Mouse (Mus musculus) kidney, adult 2 months (tissue): ENCODE measurements around the gene 1700001O22Rik. TPM values are rescaled to one million over a fixed set of nuclear protein-coding genes. Genes with fewer than 3 reads are reported as not detected.

Experiments
- DNase-seq: peaks from one replicate; pipeline ENCODE4 v3.0.0; 2021
- H3K27ac ChIP-seq: fragments of 200-500 bp; 2 replicates; pipeline ENCODE4 v1.5.1; 2012; ENCODE audit warnings: low read depth, low read length, control low read depth, inconsistent platforms; ENCODE audit not compliant: insufficient read depth
- H3K27me3 ChIP-seq: fragments of 200-500 bp; replicated peaks from 2 replicates; pipeline ENCODE4 v1.6.1; 2012; ENCODE audit warnings: mild to moderate bottlenecking, moderate library complexity, low read length, inconsistent platforms; ENCODE audit not compliant: control insufficient read depth, insufficient read depth
- H3K36me3 ChIP-seq: fragments of 200-500 bp; 2 replicates; pipeline ENCODE4 v1.6.1; 2012; ENCODE audit warnings: mild to moderate bottlenecking, moderate library complexity, low read length, inconsistent platforms; ENCODE audit not compliant: control insufficient read depth, insufficient read depth
- H3K4me1 ChIP-seq: fragments of 200-500 bp; 2 replicates; pipeline ENCODE4 v1.6.1; 2011; ENCODE audit warnings: low read length; ENCODE audit not compliant: control insufficient read depth, insufficient read depth
- H3K4me3 ChIP-seq: fragments of 200-500 bp; 2 replicates; pipeline ENCODE4 v1.5.1; 2011; ENCODE audit warnings: mild to moderate bottlenecking, low read depth, low read length, control low read depth; ENCODE audit not compliant: insufficient read depth
- CTCF ChIP-seq: fragments of 200-500 bp; conservative IDR thresholded peaks from 2 replicates; pipeline ENCODE4 v1.5.1; 2011; ENCODE audit warnings: low read depth, mild to moderate bottlenecking, control low read depth, low read length, moderate library complexity, mixed read lengths; ENCODE audit not compliant: insufficient read depth, insufficient read length
- POLR2A ChIP-seq: fragments of 200-500 bp; IDR thresholded peaks from one replicate; pipeline ENCODE4 v1.6.1; 2011; ENCODE audit warnings: low read depth, low read length, control low read depth
- WGBS: fragments of 180-500 bp; shearing (Covaris S2); methylation state at CpG from one replicate; pipeline ENCODE4 v1.1.7; 2018; 5-methylcytosine and 5-hydroxymethylcytosine counted together
- polyA plus RNA-seq: library from polyadenylated mRNA; depleted of rRNA; stranded (reverse); fragments of >200 nt; gene quantifications from 2 replicates; pipeline ENCODE4 v1.2.3, GENCODE M21; 2012; rRNA removed

Gene 1700001O22Rik
- polyA plus RNA-seq, result 1.7 and 4.1 TPM in 2 replicates

- Histone ChIP-seq H3K27me3 (no peaks in the 10 kb centered on the region), H3K36me3 (no peaks in the 10 kb centered on the region), H3K4me3 (no peak within 1 kb of the TSS), H3K27ac (no peak within 1 kb of the TSS), H3K4me1 (peaks cover 6% of the 10 kb centered on the region)
- no peak for DNase-seq
- TF ChIP-seq CTCF (no peak), POLR2A (no peak)
- 94% methylated on average over 3 of the region's 3 CpGs for WGBS
Measured at GRCm38 (mm10) chr2:30803604-30804003, at the start of gene 1700001O22Rik. TSS of gene 1700001O22Rik (minus strand) at chr2:30803661.

GRCm38 (mm10) chr2:30852771-30853313, 49.4 kb upstream of the 1700001O22Rik start:
- TF ChIP-seq CTCF (no peak), POLR2A (no peak)
- Histone ChIP-seq H3K36me3 (no peaks in the 10 kb centered on the region), H3K4me1 (no peaks in the 10 kb centered on the region), H3K27ac (no peak overlapping the region), H3K4me3 (no peak overlapping the region), H3K27me3 (no peaks in the 10 kb centered on the region)
- WGBS, result 29% methylated on average over 20 of the region's 20 CpGs
- DNase-seq, result no peak

- Histone ChIP-seq H3K36me3 (no peaks in the 10 kb centered on the region), H3K4me3 (no peak overlapping the region), H3K27ac (no peak overlapping the region), H3K4me1 (no peaks in the 10 kb centered on the region), H3K27me3 (no peaks in the 10 kb centered on the region)
- 40% methylated on average over 6 of the region's 6 CpGs for WGBS
- TF ChIP-seq CTCF, result no peak
- no peak for TF ChIP-seq POLR2A
- DNase-seq, result no peak
Measured at GRCm38 (mm10) chr2:30850581-30850980, 47.1 kb upstream of the 1700001O22Rik start.

- no peak overlapping the region for H3K27ac ChIP-seq
- no peak for TF ChIP-seq CTCF
- no peak for TF ChIP-seq POLR2A
- no peaks in the 10 kb centered on the region for H3K4me1 ChIP-seq
- H3K27me3 ChIP-seq, result no peaks in the 10 kb centered on the region
- no peak overlapping the region for H3K4me3 ChIP-seq
- 64% methylated on average over 8 of the region's 8 CpGs for whole genome bisulfite sequencing
- no peak for DNase-seq
- no peaks in the 10 kb centered on the region for H3K36me3 ChIP-seq
Measured at GRCm38 (mm10) chr2:30848184-30848583, 44.7 kb upstream of the 1700001O22Rik start.

GRCm38 (mm10) chr2:30846723-30847122, 43.3 kb upstream of the 1700001O22Rik start:
- TF ChIP-seq POLR2A (no peak), CTCF (no peak)
- no peaks in the 10 kb centered on the region for H3K27me3 ChIP-seq
- no peaks in the 10 kb centered on the region for H3K36me3 ChIP-seq
- DNase-seq, result no peak
- H3K4me1 ChIP-seq, result no peaks in the 10 kb centered on the region
- H3K4me3 ChIP-seq, result no peak overlapping the region
- H3K27ac ChIP-seq, result no peak overlapping the region
- 49% methylated on average over 6 of the region's 6 CpGs for WGBS

- 84% methylated on average over 8 of the region's 8 CpGs for WGBS
Measured at GRCm38 (mm10) chr2:30846236-30846635, 42.8 kb upstream of the 1700001O22Rik start.

GRCm38 (mm10) chr2:30845152-30846070, 42.0 kb upstream of the 1700001O22Rik start:
- H3K27ac ChIP-seq, result no peak overlapping the region
- WGBS, result 2% methylated on average over 80 of the region's 80 CpGs
- peak overlapping the region; percentile 32 for H3K4me3 ChIP-seq
- H3K4me1 ChIP-seq, result no peaks in the 10 kb centered on the region
- H3K36me3 ChIP-seq, result no peaks in the 10 kb centered on the region
- DNase-seq, result peak; percentile 17
- TF ChIP-seq POLR2A, result no peak
- no peak for TF ChIP-seq CTCF
- no peaks in the 10 kb centered on the region for H3K27me3 ChIP-seq

More at GRCm38 (mm10) chr2:30846236-30846635, 42.8 kb upstream of the 1700001O22Rik start:
- TF ChIP-seq CTCF (no peak), POLR2A (no peak)
- Histone ChIP-seq H3K27ac (no peak overlapping the region), H3K4me3 (no peak overlapping the region), H3K27me3 (no peaks in the 10 kb centered on the region), H3K4me1 (no peaks in the 10 kb centered on the region), H3K36me3 (no peaks in the 10 kb centered on the region)
- DNase-seq, result no peak
